Mouse (Mus musculus): ENCODE measurements around the gene Arfrp1. TPM values are rescaled to one million over a fixed set of nuclear protein-coding genes. Genes with fewer than 3 reads are reported as not detected.

The Arfrp1 gene
- polyA plus RNA-seq, 1 experiment from 2014 or later = 60.9 TPM

DNA sequence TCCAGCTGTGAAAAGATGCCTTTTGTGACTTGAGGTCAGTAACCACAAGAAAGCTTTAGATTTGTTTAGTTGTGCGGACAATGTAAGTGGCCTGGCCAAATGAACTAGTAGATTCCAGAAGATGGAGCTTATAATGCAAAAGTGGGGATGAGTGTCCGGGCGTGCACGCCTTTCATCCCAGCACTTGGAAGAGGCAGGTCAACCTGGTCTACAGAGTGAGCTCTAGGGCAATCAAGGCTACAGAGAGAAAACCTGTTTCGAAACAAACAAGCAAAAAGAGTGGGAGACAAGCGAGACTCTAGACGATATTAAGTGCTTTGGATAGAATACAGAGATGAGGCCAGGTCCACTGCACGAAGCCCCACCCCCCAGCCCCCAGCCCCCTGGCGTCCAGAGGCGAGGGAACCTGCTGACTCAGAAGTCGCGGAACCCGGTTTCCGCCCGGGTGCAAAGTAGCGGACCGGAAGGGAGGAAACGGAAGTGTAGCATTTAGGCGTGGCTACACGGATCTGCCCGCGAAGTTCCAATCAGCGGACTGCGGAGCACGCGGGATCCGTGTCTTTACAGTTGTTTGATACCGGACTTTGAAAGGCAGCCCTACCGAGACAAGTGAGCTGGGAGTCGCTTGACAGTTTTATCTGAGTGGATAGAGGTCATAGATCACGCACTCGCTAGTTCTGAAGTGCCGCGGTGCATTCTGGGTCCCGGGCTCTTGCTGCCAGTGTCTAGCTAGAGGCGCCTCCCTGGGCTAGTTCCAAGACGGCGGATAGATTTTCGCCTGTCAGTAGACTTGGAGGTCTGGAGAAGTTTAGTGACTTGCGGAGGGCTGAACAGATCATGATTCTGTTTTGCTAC is 45.7 kb downstream of the Arfrp1 start, which contains the start of gene Rtel1:
Gene Rtel1, plus strand, starts transcription at position 492 of the 855 bp plus-strand sequence.
- WGBS = 7% methylated on average over 40 of the region's 40 CpGs
- DNase-seq (ENCODE audit: low spot score, missing footprints) (peak; percentile 99), ATAC-seq (ENCODE audit: low FRiP score) (peak; percentile 95)
- Histone ChIP-seq H3K9ac (ENCODE audit: low read length) (peak within 1 kb of the TSS; percentile 55), H3K36me3 (ENCODE audit: control insufficient read depth, insufficient read depth, low read length) (peaks cover 11% of the 10 kb centered on the region; the same call in 1 of the 2 replicates), H3K4me1 (ENCODE audit: control insufficient read depth, insufficient read depth, low read length) (peaks cover 9% of the 10 kb centered on the region; the same call in 1 of the 2 replicates), H3K4me3 (ENCODE audit: low read depth, low read length) (peak within 1 kb of the TSS; percentile 51), H3K4me2 (peak within 1 kb of the TSS; percentile 68), H3K27ac (ENCODE audit: low read depth, low read length) (no peak within 1 kb of the TSS), H3K9me3 (ENCODE audit: control insufficient read depth, low read length) (no peaks in the 10 kb centered on the region), H3K27me3 (ENCODE audit: control insufficient read depth, insufficient read depth, low read length) (no peaks in the 10 kb centered on the region)

DNA sequence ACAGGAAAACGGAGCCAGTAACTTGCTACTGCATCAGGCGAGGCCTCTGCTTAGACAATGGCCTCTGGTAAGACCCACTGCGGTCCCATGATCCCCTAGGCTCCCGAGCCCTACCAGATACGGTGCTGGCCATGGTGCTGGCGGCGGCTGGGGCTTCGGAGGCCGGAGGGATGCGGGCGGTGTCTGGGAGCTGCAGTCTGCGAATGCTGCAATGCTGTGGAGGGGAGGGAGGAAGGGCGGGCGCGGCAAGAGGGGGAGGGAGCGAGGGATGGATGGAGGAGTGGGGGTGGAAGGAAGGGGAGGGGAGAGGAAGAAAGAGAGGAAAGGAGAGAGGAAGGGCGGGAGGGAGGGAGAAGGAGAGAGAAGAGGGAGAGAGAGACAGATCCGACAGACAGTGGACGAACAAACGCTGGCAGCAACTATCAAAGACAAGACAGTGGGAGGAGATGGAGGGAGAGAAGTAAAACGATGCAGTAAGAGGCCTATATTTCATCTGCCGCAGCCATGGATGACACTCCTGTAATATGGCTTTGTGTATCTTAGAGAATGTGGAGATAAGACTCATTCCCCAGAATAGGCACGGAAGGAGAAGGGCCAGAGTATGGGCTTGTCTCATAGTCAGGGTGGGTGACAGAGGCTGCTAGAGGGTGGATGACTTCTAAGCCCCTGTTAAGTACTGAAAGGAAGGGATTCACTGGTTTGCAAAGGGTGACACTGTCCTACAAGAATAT is 51.0 kb downstream of the Arfrp1 start, which contains the start of gene Stmn3:
Gene Stmn3, minus strand, starts transcription at position 421 of the 731 bp plus-strand sequence.
- DNase-seq (ENCODE audit: low spot score, missing footprints) = peak; percentile 86
- 3% methylated on average over 22 of the region's 23 CpGs for WGBS
- no peaks in the 10 kb centered on the region; the same call in 1 of the 2 replicates for H3K27me3 ChIP-seq (ENCODE audit: control insufficient read depth, insufficient read depth, low read length)
- peak within 1 kb of the TSS; percentile 81 for H3K27ac ChIP-seq (ENCODE audit: low read depth, low read length)
- peak within 1 kb of the TSS; percentile 65 for H3K4me3 ChIP-seq (ENCODE audit: low read depth, low read length)
- ATAC-seq (ENCODE audit: low FRiP score) = peak; percentile 90
- H3K36me3 ChIP-seq (ENCODE audit: control insufficient read depth, insufficient read depth, low read length) = no peaks in the 10 kb centered on the region
- H3K9ac ChIP-seq (ENCODE audit: low read length) = peak within 1 kb of the TSS; percentile 91
- no peaks in the 10 kb centered on the region for H3K9me3 ChIP-seq (ENCODE audit: control insufficient read depth, low read length)
- peak within 1 kb of the TSS; percentile 88 for H3K4me2 ChIP-seq
- peaks cover 12% of the 10 kb centered on the region for H3K4me1 ChIP-seq (ENCODE audit: control insufficient read depth, insufficient read depth, low read length)

DNA sequence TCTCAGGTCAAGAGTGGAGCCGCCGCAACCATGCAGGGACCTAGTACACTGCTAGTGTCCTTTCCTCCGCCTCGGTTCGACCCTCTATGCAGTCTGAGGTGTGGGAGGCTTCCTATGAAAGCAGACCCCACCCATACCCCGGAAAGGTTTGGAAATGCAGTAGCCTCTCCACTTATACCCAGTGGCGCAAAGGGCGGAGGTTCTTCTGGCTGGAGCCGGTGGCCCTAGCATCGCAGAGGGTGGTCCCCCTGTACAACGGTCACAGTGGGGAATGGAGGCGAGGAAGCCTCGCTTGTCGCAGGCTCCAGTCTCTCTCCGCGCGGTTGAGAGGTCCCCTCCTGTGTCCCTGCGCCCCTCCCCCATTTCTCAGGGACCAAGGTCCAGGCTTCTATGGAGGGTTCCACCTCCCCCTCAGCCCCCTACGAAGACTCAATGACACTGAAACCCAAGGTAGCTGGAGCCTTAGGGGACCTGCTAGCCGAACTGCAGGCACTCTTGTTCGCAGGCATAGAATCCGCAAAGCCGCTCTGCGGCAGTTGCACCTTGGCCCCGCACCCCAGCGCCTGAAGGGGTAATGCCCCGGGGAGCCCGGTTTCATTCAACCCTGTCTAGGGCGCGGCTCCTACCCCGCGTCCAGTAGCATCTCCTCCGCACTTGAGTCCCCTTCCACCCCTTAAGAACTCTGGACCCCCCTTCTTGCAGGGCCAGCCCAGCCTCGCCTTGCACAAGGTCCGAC is 51.7 kb downstream of the Arfrp1 start:
- Histone ChIP-seq H3K4me3 (ENCODE audit: low read depth, low read length) (peak overlapping the region; percentile 65), H3K4me1 (ENCODE audit: control insufficient read depth, insufficient read depth, low read length) (peaks cover 9% of the 10 kb centered on the region), H3K27ac (ENCODE audit: low read depth, low read length) (peak overlapping the region; percentile 81), H3K4me2 (peak overlapping the region; percentile 88), H3K9me3 (ENCODE audit: control insufficient read depth, low read length) (no peaks in the 10 kb centered on the region), H3K27me3 (ENCODE audit: control insufficient read depth, insufficient read depth, low read length) (no peaks in the 10 kb centered on the region; the same call in 1 of the 2 replicates), H3K36me3 (ENCODE audit: control insufficient read depth, insufficient read depth, low read length) (no peaks in the 10 kb centered on the region), H3K9ac (ENCODE audit: low read length) (peak overlapping the region; percentile 91)
- ATAC-seq (ENCODE audit: low FRiP score) (peak; percentile 86), DNase-seq (ENCODE audit: low spot score, missing footprints) (peak; percentile 97)
- WGBS = 1% methylated on average over 35 of the region's 35 CpGs

- DNase-seq (ENCODE audit: low spot score, missing footprints) (no peak), ATAC-seq (ENCODE audit: low FRiP score) (no peak)
- 12% methylated on average over 5 of the region's 5 CpGs for whole genome bisulfite sequencing
- Histone ChIP-seq H3K27me3 (ENCODE audit: control insufficient read depth, insufficient read depth, low read length) (no peaks in the 10 kb centered on the region; the same call in 1 of the 2 replicates), H3K36me3 (ENCODE audit: control insufficient read depth, insufficient read depth, low read length) (no peaks in the 10 kb centered on the region), H3K4me1 (ENCODE audit: control insufficient read depth, insufficient read depth, low read length) (peaks cover 9% of the 10 kb centered on the region), H3K27ac (ENCODE audit: low read depth, low read length) (peak overlapping the region; percentile 81; the same call in 1 of the 2 replicates), H3K4me3 (ENCODE audit: low read depth, low read length) (peak overlapping the region; percentile 65), H3K9me3 (ENCODE audit: control insufficient read depth, low read length) (no peaks in the 10 kb centered on the region), H3K4me2 (peak overlapping the region; percentile 88), H3K9ac (ENCODE audit: low read length) (peak overlapping the region; percentile 91)
Observed at GRCm38 (mm10) chr2:181313006-181313343, 52.2 kb downstream of the Arfrp1 start.

DNA sequence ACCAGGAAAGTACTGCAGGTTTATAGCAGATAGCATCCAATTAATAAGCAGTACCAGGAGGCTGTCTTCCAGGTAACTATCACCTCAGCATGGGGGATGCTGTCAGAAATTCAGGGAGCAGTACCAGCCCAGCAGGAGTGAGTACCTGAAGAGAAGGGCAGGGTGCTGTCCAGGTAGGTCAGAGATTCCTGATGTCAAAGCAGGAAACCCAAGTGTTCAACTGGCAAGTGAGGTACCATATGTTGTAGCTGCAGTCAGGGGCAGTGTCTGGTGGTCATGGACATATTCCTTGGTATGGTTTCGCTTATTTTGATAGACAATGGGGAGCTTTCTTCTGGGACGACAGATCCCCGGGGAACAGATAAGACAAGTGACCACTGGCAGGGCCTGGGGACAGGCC is 52.8 kb downstream of the Arfrp1 start:
- Histone ChIP-seq H3K27ac (ENCODE audit: low read depth, low read length) (no peak overlapping the region), H3K9ac (ENCODE audit: low read length) (peak overlapping the region; percentile 91), H3K4me3 (ENCODE audit: low read depth, low read length) (peak overlapping the region; percentile 65), H3K9me3 (ENCODE audit: control insufficient read depth, low read length) (no peaks in the 10 kb centered on the region), H3K4me1 (ENCODE audit: control insufficient read depth, insufficient read depth, low read length) (peaks cover 9% of the 10 kb centered on the region), H3K4me2 (peak overlapping the region; percentile 88), H3K27me3 (ENCODE audit: control insufficient read depth, insufficient read depth, low read length) (no peaks in the 10 kb centered on the region; the same call in 1 of the 2 replicates), H3K36me3 (ENCODE audit: control insufficient read depth, insufficient read depth, low read length) (no peaks in the 10 kb centered on the region)
- ATAC-seq (ENCODE audit: low FRiP score) (no peak), DNase-seq (ENCODE audit: low spot score, missing footprints) (no peak)
- 71% methylated on average over 3 of the region's 3 CpGs for WGBS

Other genes with a start within 250 kb of the Arfrp1 start
- 8.7 and 8.8 TPM in 2 replicates for gene Kcnq2, start 230.1 kb downstream of the Arfrp1 start, polyA plus RNA-seq (2014; fragmentation: Nextera tagmentation; extraction: Ambion mirVana)
- 0.87 and 0.94 TPM in 2 replicates for gene Eef1a2, start 208.4 kb downstream of the Arfrp1 start, polyA plus RNA-seq (2014; fragmentation: Nextera tagmentation; extraction: Ambion mirVana)
- gene Ppdpf, start 178.2 kb downstream of the Arfrp1 start, polyA plus RNA-seq (2014; fragmentation: Nextera tagmentation; extraction: Ambion mirVana) = 414 and 426 TPM in 2 replicates
- not detected in 2 replicates for gene Ptk6, start 162.6 kb downstream of the Arfrp1 start, polyA plus RNA-seq (2014; fragmentation: Nextera tagmentation; extraction: Ambion mirVana)
- 0.14 TPM in 1 of 2 replicates, not detected in the other for gene Srms, start 152.2 kb downstream of the Arfrp1 start, polyA plus RNA-seq (2014; fragmentation: Nextera tagmentation; extraction: Ambion mirVana)
- 0.15 TPM in 2 replicates for gene Fndc11, start 145.4 kb downstream of the Arfrp1 start, polyA plus RNA-seq (2014; fragmentation: Nextera tagmentation; extraction: Ambion mirVana)
- gene Helz2, start 123.4 kb downstream of the Arfrp1 start, polyA plus RNA-seq (2014; fragmentation: Nextera tagmentation; extraction: Ambion mirVana) = 0.44 and 0.56 TPM in 2 replicates
- 18.9 and 19.7 TPM in 2 replicates for gene Gmeb2, start 77.4 kb downstream of the Arfrp1 start, polyA plus RNA-seq (2014; fragmentation: Nextera tagmentation; extraction: Ambion mirVana)
- 357 and 359 TPM in 2 replicates for gene Stmn3, start 50.9 kb downstream of the Arfrp1 start, polyA plus RNA-seq (2014; fragmentation: Nextera tagmentation; extraction: Ambion mirVana)
- gene Rtel1, start 45.7 kb downstream of the Arfrp1 start, polyA plus RNA-seq (2014; fragmentation: Nextera tagmentation; extraction: Ambion mirVana) = 50.8 and 57.8 TPM in 2 replicates
- 34.5 and 36.8 TPM in 2 replicates for gene Zgpat, start 476 bp downstream of the Arfrp1 start, polyA plus RNA-seq (2014; fragmentation: Nextera tagmentation; extraction: Ambion mirVana)
- 19.7 TPM in 2 replicates for gene Lime1, start 14.7 kb upstream of the Arfrp1 start, polyA plus RNA-seq (2014; fragmentation: Nextera tagmentation; extraction: Ambion mirVana)
- gene Zbtb46, start 94.0 kb upstream of the Arfrp1 start, polyA plus RNA-seq (2014; fragmentation: Nextera tagmentation; extraction: Ambion mirVana) = 16.2 and 16.5 TPM in 2 replicates
- 0.15 and 0.21 TPM in 2 replicates for gene Abhd16b, start 127.8 kb upstream of the Arfrp1 start, polyA plus RNA-seq (2014; fragmentation: Nextera tagmentation; extraction: Ambion mirVana)
- 146 and 149 TPM in 2 replicates for gene Tpd52l2, start 131.7 kb upstream of the Arfrp1 start, polyA plus RNA-seq (2014; fragmentation: Nextera tagmentation; extraction: Ambion mirVana)
- gene Dnajc5, start 155.1 kb upstream of the Arfrp1 start, polyA plus RNA-seq (2014; fragmentation: Nextera tagmentation; extraction: Ambion mirVana) = 93.6 and 102 TPM in 2 replicates
- 46.4 and 50.2 TPM in 2 replicates for gene Uckl1, start 219.5 kb upstream of the Arfrp1 start, polyA plus RNA-seq (2014; fragmentation: Nextera tagmentation; extraction: Ambion mirVana)
- 77.0 and 82.6 TPM in 2 replicates for gene Prpf6, start 226.5 kb upstream of the Arfrp1 start, polyA plus RNA-seq (2014; fragmentation: Nextera tagmentation; extraction: Ambion mirVana)
- 24.6 and 27.0 TPM in 2 replicates for gene Zfp512b, start 227.4 kb upstream of the Arfrp1 start, polyA plus RNA-seq (2014; fragmentation: Nextera tagmentation; extraction: Ambion mirVana)
- gene Samd10, start 233.8 kb upstream of the Arfrp1 start, polyA plus RNA-seq (2014; fragmentation: Nextera tagmentation; extraction: Ambion mirVana) = 63.4 and 64.4 TPM in 2 replicates

All from midbrain, embryonic 11.5 days (tissue).